Mouse (Mus musculus): ENCODE measurements around the gene Meis2. TPM values are rescaled to one million over a fixed set of nuclear protein-coding genes. Genes with fewer than 3 reads are reported as not detected.
A peak's percentile ranks its signal among the peaks of the same experiment; 100 is the strongest.

The Meis2 gene
- polyA plus RNA-seq, 1 experiment from 2014 or later = 22.6 TPM

DNA sequence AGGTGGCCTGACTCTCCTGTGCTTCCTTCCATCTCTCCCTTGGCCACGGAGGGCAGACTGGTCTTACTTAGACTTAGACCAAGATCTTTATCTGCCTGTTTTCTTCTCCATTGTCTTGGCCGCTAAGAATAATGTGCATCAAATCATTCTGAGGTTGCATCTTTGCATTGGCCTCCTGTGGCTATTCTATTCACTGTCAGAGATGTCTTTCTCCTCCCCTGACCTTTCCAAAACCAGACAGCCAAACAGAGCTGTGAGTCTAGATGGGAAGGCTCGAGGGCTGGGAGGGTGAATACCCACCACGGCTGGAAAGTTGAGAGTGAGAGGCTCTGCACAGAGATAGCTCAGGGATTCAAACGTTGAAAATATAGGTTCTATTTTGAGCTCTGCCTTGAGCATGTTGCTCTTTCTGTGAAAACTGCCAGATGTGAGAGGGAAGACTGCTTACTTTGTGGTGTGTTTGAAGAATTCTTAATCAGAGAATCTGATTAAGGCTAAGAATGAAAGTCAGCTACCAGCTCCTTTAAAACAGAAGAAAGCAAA, 102.3 kb downstream of the Meis2 start:
- WGBS = 13% methylated on average over 5 of the region's 5 CpGs
- H3K36me3 ChIP-seq (ENCODE audit: control insufficient read depth, insufficient read depth) = no peaks in the 10 kb centered on the region
- H3K4me1 ChIP-seq (ENCODE audit: control insufficient read depth, insufficient read depth, low read length) = peaks cover 18% of the 10 kb centered on the region
- 0 out of 2 replicates have a peak overlapping the region, but pooled peaks have one; percentile 22 for H3K9ac ChIP-seq (ENCODE audit: low read length)
- H3K4me2 ChIP-seq (ENCODE audit: low read depth, low read length) = peak overlapping the region; percentile 32; the same call in 1 of the 2 replicates
- no peaks in the 10 kb centered on the region for H3K9me3 ChIP-seq (replicated peaks; ENCODE audit: control insufficient read depth, low read length)
- H3K27me3 ChIP-seq (ENCODE audit: control insufficient read depth, insufficient read depth, low read length) = no peaks in the 10 kb centered on the region
- ATAC-seq (replicated peaks; ENCODE audit: extremely low read depth, insufficient read depth, low FRiP score) = peak; percentile 32; the same call in 1 of the 2 replicates
- H3K4me3 ChIP-seq (ENCODE audit: low read length) = no peak overlapping the region
- H3K27ac ChIP-seq (ENCODE audit: low read length) = peak overlapping the region; percentile 54

DNA sequence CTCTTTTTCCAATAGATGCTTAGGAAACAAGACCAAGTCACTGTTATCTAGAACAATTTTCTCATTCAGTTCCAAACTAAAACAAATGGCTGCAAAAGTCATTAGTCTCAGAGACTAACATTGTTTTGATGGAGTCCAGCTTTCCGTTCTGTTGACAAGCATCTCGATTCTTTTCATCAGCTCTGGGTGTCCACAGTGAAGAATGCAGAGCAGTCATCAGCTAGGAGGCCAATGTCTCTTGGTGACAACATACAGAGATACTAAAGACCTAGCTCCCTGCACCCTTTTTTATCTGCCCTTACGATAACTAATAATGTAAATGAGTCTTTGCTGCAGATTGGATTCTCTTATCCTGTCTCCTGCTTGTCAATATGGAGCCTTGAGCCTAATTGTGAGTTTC, 102.9 kb downstream of the Meis2 start:
- Histone ChIP-seq H3K27me3 (ENCODE audit: control insufficient read depth, insufficient read depth, low read length) (no peaks in the 10 kb centered on the region), H3K4me1 (ENCODE audit: control insufficient read depth, insufficient read depth, low read length) (peaks cover 18% of the 10 kb centered on the region), H3K4me3 (ENCODE audit: low read length) (no peak overlapping the region), H3K9me3 (replicated peaks; ENCODE audit: control insufficient read depth, low read length) (no peaks in the 10 kb centered on the region), H3K36me3 (ENCODE audit: control insufficient read depth, insufficient read depth) (no peaks in the 10 kb centered on the region), H3K4me2 (ENCODE audit: low read depth, low read length) (no peak overlapping the region; the same call in 1 of the 2 replicates), H3K9ac (ENCODE audit: low read length) (no peak overlapping the region), H3K27ac (ENCODE audit: low read length) (no peak overlapping the region; the same call in 1 of the 2 replicates)
- 24% methylated on average over 3 of the region's 3 CpGs for WGBS
- ATAC-seq (replicated peaks; ENCODE audit: extremely low read depth, insufficient read depth, low FRiP score) = peak; percentile 80

DNA sequence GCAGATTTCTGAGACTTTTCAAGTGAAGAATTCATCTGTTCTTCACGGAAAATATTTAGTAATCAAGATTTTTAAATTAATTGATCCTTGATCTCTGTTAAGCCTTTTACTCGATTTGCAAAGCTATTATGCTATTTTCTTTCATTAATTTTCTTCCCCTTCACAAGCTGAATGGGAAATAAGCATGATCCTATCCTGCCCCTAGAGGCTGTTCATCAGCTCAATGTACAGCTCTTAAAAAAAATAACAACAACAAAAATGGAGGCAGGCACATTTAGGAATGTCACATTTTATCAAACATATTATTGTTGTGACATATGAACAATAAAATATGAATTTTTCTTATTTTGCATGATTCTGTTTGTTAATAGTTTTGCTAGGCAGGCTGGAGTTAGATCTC, 103.5 kb downstream of the Meis2 start:
- WGBS = 76% methylated on average over 2 of the region's 2 CpGs

DNA sequence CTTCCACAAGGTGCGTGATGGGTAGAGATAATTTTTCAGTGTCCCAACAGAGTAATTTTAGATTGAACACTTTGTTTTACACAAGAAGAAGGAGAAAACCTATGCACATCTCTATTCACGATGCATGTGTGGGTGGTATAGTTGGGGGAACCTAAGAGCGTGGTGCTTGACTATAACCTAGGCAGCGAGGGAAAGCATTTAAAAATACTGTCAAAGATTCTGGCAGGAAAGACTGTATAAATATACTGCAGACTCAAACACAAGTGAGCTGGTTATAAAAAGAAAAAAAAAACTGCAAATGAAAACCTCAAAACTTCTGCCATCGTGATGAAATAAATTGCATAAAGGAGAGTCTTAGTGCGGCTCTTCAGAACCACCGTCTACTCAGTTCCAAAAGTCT, 105.0 kb downstream of the Meis2 start:
- Histone ChIP-seq H3K4me3 (ENCODE audit: low read length) (no peak overlapping the region), H3K4me1 (ENCODE audit: control insufficient read depth, insufficient read depth, low read length) (peaks cover 18% of the 10 kb centered on the region), H3K9me3 (replicated peaks; ENCODE audit: control insufficient read depth, low read length) (no peaks in the 10 kb centered on the region), H3K36me3 (ENCODE audit: control insufficient read depth, insufficient read depth) (no peaks in the 10 kb centered on the region), H3K27ac (ENCODE audit: low read length) (no peak overlapping the region), H3K4me2 (ENCODE audit: low read depth, low read length) (no peak overlapping the region), H3K27me3 (ENCODE audit: control insufficient read depth, insufficient read depth, low read length) (no peaks in the 10 kb centered on the region), H3K9ac (ENCODE audit: low read length) (no peak overlapping the region)
- ATAC-seq (replicated peaks; ENCODE audit: extremely low read depth, insufficient read depth, low FRiP score) = no peak
- WGBS = 89% methylated on average over 7 of the region's 7 CpGs

More for the DNA sequence above, 103.5 kb downstream of the Meis2 start:
- peaks cover 18% of the 10 kb centered on the region for H3K4me1 ChIP-seq (ENCODE audit: control insufficient read depth, insufficient read depth, low read length)
- no peak overlapping the region for H3K27ac ChIP-seq (ENCODE audit: low read length)
- no peaks in the 10 kb centered on the region for H3K36me3 ChIP-seq (ENCODE audit: control insufficient read depth, insufficient read depth)
- H3K9ac ChIP-seq (ENCODE audit: low read length) = no peak overlapping the region
- ATAC-seq (replicated peaks; ENCODE audit: extremely low read depth, insufficient read depth, low FRiP score) = no peak
- H3K27me3 ChIP-seq (ENCODE audit: control insufficient read depth, insufficient read depth, low read length) = no peaks in the 10 kb centered on the region
- H3K9me3 ChIP-seq (replicated peaks; ENCODE audit: control insufficient read depth, low read length) = no peaks in the 10 kb centered on the region
- no peak overlapping the region for H3K4me2 ChIP-seq (ENCODE audit: low read depth, low read length)
- no peak overlapping the region for H3K4me3 ChIP-seq (ENCODE audit: low read length)

DNA sequence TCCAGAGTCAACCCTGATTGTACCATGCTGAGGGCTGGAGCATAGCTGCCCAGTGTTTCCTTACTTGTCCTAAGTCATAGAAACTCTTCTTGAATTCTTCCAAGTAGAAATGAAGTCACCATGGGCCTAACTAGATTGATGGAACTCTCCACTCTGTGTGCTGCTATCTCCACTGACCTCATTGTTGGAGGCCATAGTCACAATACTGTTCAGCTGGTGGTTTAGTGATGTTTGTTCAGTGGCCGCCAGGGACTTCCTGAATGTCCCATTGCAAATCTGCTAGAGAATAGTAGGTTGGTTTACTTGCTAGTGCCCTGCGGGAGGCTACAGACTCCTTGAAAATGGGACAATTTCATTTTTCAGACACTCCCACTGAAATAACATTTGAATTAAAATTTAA, 108.9 kb downstream of the Meis2 start:
- no peaks in the 10 kb centered on the region for H3K9me3 ChIP-seq (replicated peaks; ENCODE audit: control insufficient read depth, low read length)
- H3K27ac ChIP-seq (ENCODE audit: low read length) = no peak overlapping the region
- H3K36me3 ChIP-seq (ENCODE audit: control insufficient read depth, insufficient read depth) = no peaks in the 10 kb centered on the region
- H3K4me1 ChIP-seq (ENCODE audit: control insufficient read depth, insufficient read depth, low read length) = no peaks in the 10 kb centered on the region
- H3K27me3 ChIP-seq (ENCODE audit: control insufficient read depth, insufficient read depth, low read length) = no peaks in the 10 kb centered on the region
- H3K4me2 ChIP-seq (ENCODE audit: low read depth, low read length) = no peak overlapping the region
- no peak for ATAC-seq (replicated peaks; ENCODE audit: extremely low read depth, insufficient read depth, low FRiP score)
- WGBS = 86% methylated on average over 2 of the region's 2 CpGs
- no peak overlapping the region for H3K4me3 ChIP-seq (ENCODE audit: low read length)
- H3K9ac ChIP-seq (ENCODE audit: low read length) = no peak overlapping the region

DNA sequence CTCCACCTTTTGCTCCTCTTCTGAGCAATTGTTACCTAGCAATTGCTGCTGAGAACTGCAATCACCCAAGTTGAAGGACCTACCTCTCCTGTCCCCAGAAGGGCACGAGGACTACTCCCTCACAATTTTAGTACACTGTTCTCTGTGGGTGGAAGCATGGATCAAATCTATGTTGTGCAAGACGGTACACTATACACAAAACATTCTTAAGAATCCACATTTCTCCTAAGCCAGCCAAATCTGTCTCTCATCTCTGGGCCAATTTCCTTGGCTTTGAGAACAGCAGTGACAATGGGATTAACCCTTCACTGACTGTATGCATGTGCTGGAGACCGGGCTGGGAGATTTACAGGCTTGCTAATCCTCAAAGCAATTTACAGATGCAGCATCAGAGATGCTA, 115.0 kb downstream of the Meis2 start:
- Histone ChIP-seq H3K27me3 (ENCODE audit: control insufficient read depth, insufficient read depth, low read length) (no peaks in the 10 kb centered on the region), H3K9ac (ENCODE audit: low read length) (no peak overlapping the region), H3K27ac (ENCODE audit: low read length) (no peak overlapping the region), H3K9me3 (replicated peaks; ENCODE audit: control insufficient read depth, low read length) (no peaks in the 10 kb centered on the region), H3K4me3 (ENCODE audit: low read length) (no peak overlapping the region), H3K4me1 (ENCODE audit: control insufficient read depth, insufficient read depth, low read length) (peaks cover 25% of the 10 kb centered on the region), H3K36me3 (ENCODE audit: control insufficient read depth, insufficient read depth) (0 out of 2 replicates have a peak, but pooled peaks cover 2% of the 10 kb centered on the region), H3K4me2 (ENCODE audit: low read depth, low read length) (no peak overlapping the region)
- no peak for ATAC-seq (replicated peaks; ENCODE audit: extremely low read depth, insufficient read depth, low FRiP score)
- WGBS = 62% methylated on average over 3 of the region's 3 CpGs

DNA sequence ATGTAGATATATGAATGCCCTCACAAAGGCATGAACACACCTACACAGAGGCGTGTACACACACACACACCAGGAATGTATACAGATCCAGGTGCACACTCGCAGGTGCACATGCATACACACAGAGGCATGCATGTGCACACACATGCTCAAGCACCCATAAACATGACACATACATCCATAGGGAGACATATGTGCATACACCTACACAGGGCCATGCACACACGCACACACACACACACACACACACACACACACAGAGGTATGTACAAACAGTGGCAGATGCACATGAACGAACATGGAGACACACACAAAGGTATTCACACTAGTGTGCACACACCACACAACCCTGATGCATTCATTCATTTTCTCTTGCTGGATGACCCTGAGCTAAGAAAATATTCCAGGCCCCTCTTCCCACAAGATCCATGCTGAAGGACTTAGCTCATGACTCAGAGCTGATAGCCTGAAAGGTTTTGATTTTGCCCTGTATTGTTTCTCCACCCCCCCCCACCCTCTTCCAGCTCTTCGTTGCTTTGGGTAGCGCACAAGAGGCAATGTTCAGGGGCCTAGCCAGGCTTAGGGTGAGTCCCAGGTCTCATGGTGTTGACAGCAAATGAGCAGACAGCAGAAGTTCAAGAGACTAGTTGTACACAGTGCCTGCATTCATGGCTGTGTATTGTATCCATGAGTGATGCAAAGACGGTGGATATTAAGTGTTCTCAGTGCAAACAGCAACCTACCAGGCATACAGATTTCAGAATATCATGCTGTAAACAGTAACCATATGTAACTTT, 116.8 kb downstream of the Meis2 start:
- H3K9me3 ChIP-seq (replicated peaks; ENCODE audit: control insufficient read depth, low read length) = no peaks in the 10 kb centered on the region
- peak; percentile 70 for ATAC-seq (replicated peaks; ENCODE audit: extremely low read depth, insufficient read depth, low FRiP score)
- H3K27ac ChIP-seq (ENCODE audit: low read length) = peak overlapping the region; percentile 43
- H3K9ac ChIP-seq (ENCODE audit: low read length) = no peak overlapping the region
- H3K4me3 ChIP-seq (ENCODE audit: low read length) = no peak overlapping the region
- peaks cover 25% of the 10 kb centered on the region for H3K4me1 ChIP-seq (ENCODE audit: control insufficient read depth, insufficient read depth, low read length)
- 68% methylated on average over 7 of the region's 7 CpGs for WGBS
- H3K27me3 ChIP-seq (ENCODE audit: control insufficient read depth, insufficient read depth, low read length) = no peaks in the 10 kb centered on the region
- H3K36me3 ChIP-seq (ENCODE audit: control insufficient read depth, insufficient read depth) = 0 out of 2 replicates have a peak, but pooled peaks cover 2% of the 10 kb centered on the region
- H3K4me2 ChIP-seq (ENCODE audit: low read depth, low read length) = no peak overlapping the region

DNA sequence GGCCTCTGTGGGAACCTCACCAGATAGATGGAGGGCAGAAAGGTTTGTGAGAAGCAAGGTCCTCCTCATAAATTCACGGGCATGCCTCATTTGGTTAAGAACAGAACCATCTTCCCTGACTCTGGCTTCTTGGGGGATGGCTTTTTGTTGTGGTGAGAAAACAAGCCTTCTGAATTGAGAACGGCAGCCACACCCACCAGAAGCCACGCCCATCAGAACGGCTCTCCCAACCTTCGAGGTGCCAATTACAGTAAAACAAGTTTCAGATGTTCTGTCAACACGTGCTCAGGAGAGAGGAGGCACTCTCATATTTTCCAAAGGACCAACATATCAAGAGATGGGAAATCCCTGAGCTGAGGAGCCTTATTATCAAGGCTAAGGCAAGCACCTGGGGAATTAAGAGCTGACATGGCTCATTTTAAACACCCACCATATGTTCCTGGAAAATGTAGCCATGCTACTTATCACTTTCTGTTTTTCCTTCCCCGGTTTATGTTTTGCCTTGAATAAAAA, 117.9 kb downstream of the Meis2 start:
- peaks cover 25% of the 10 kb centered on the region for H3K4me1 ChIP-seq (ENCODE audit: control insufficient read depth, insufficient read depth, low read length)
- no peak overlapping the region for H3K4me2 ChIP-seq (ENCODE audit: low read depth, low read length)

DNA sequence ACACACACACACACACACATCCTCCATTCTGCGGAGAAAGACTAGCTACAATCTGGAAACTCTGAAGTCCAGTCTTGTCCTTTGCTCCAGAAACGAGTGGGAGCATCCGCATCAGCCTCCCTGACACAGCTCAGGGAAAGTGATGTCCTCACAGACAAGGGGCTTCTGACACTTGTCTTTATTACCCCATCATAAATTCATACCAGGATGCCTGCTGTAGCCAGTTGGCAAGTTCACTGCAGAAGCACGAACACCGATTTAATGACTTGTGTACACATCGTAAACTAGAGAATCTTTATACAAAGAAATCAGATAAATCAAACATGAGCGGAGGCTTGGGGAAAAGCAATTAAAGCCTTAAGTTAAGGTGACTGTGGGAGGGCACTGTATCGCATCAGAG, 122.6 kb downstream of the Meis2 start:
- no peak overlapping the region for H3K4me2 ChIP-seq (ENCODE audit: low read depth, low read length)
- H3K9ac ChIP-seq (ENCODE audit: low read length) = no peak overlapping the region
- no peak overlapping the region for H3K4me3 ChIP-seq (ENCODE audit: low read length)
- peaks cover 21% of the 10 kb centered on the region for H3K4me1 ChIP-seq (ENCODE audit: control insufficient read depth, insufficient read depth, low read length)
- 0 out of 2 replicates have a peak, but pooled peaks cover 2% of the 10 kb centered on the region for H3K36me3 ChIP-seq (ENCODE audit: control insufficient read depth, insufficient read depth)
- H3K27ac ChIP-seq (ENCODE audit: low read length) = no peak overlapping the region
- H3K27me3 ChIP-seq (ENCODE audit: control insufficient read depth, insufficient read depth, low read length) = no peaks in the 10 kb centered on the region
- 84% methylated on average over 8 of the region's 8 CpGs for WGBS
- H3K9me3 ChIP-seq (replicated peaks; ENCODE audit: control insufficient read depth, low read length) = no peaks in the 10 kb centered on the region
- ATAC-seq (replicated peaks; ENCODE audit: extremely low read depth, insufficient read depth, low FRiP score) = no peak

More for the DNA sequence above, 117.9 kb downstream of the Meis2 start:
- ATAC-seq (replicated peaks; ENCODE audit: extremely low read depth, insufficient read depth, low FRiP score) = 0 out of 2 replicates have a peak, but pooled peaks have one; percentile 34
- WGBS = 29% methylated on average over 7 of the region's 7 CpGs
- Histone ChIP-seq H3K9me3 (replicated peaks; ENCODE audit: control insufficient read depth, low read length) (no peaks in the 10 kb centered on the region), H3K27me3 (ENCODE audit: control insufficient read depth, insufficient read depth, low read length) (no peaks in the 10 kb centered on the region), H3K9ac (ENCODE audit: low read length) (no peak overlapping the region), H3K36me3 (ENCODE audit: control insufficient read depth, insufficient read depth) (0 out of 2 replicates have a peak, but pooled peaks cover 2% of the 10 kb centered on the region), H3K27ac (ENCODE audit: low read length) (no peak overlapping the region; the same call in 1 of the 2 replicates), H3K4me3 (ENCODE audit: low read length) (no peak overlapping the region)

Data from heart, embryonic 16.5 days (tissue).